8 mouse cellular contexts compared by ENCODE assay signal in genomic region chr5:9954652-9955051, GRCm38 (mm10).
DNase-seq lines count a peak whose midpoint lies in the region; ATAC-seq and TF ChIP-seq lines count a peak whose summit lies in the region.
"Had no signal": no experiment of that assay in that cellular context is flagged by ENCODE, and none has a peak within 500 bp of the region (broad histone marks: within the 10 kb centered on the region; RNA-seq: fewer than 3 reads in every experiment).

No protein-coding gene starts in this region.

- 16% methylated on average over 3 of the region's 3 CpGs for WGBS in limb, embryonic 10.5 days

- no peaks in the 10 kb centered on the region for H3K4me1 ChIP-seq in limb, embryonic 10.5 days

- H3K36me3 ChIP-seq in limb, embryonic 10.5 days, result no peaks in the 10 kb centered on the region

- no peak overlapping the region for H3K27ac ChIP-seq in limb, embryonic 10.5 days
- H3K27ac ChIP-seq: macrophage had no signal

- CTCF ChIA-PET in Patski (lab: Charles Lee), result interaction anchor here (0.7 to 2.1 kb wide), 3 partner anchors 12 to 679 kb away, joined by 4 to 21 read pairs (median 6); no protein-coding TSS in a partner anchor

- H3K27me3 ChIP-seq in Patski, result peaks cover 48% of the 10 kb centered on the region
- H3K27me3 ChIP-seq in limb, embryonic 10.5 days (ENCODE audit: low read depth, poor library complexity, severe bottlenecking), result no peaks in the 10 kb centered on the region

- intact Hi-C loops in left cerebral cortex, postnatal 14 days (cut with DNase I), result no loop called here

- ATAC-seq in Patski, result peak; percentile 74

- in situ Hi-C loops in Patski (cut with MboI; ENCODE audit: low pct_unique_long_range_greater_than_20kb), result loop anchor here (5.0 to 10.0 kb wide), 3 partner anchors 190 to 683 kb away; no protein-coding TSS in a partner anchor

- TF ChIP-seq CTCF in Patski (IDR thresholded peaks at IDR 0.05), result peak; percentile 71

- peak; percentile 14 for DNase-seq in left cerebral cortex, adult 11 months (ENCODE audit: low spot score)
- DNase-seq in left cerebral cortex, postnatal 14 days (ENCODE audit: low spot score in 2 of 2), result no peak
- DNase-seq in Patski (ENCODE audit: low read depth, low spot score), result peak; percentile 17
- peak; percentile 22 for DNase-seq in embryo, embryonic 11.5 days (ENCODE audit: low read depth, low spot score)
- DNase-seq in limb, embryonic 10.5 days (ENCODE audit: low spot score), result peak; percentile 41
- no peak for DNase-seq in lung, postnatal 36 days
- DNase-seq in thymus, postnatal 14 days, result no peak

- POLR2A ChIA-PET in Patski (lab: Charles Lee), result no interaction called here

- no peaks in the 10 kb centered on the region for H3K9me3 ChIP-seq in limb, embryonic 10.5 days (replicated peaks)

- H3K4me3 ChIP-seq in limb, embryonic 10.5 days, result no peak overlapping the region

Comparison
In these comparisons a context has a peak if more than half of its experiments do, and no peak if none do; other contexts are left out.
1. DNase-seq: peak in left cerebral cortex, adult 11 months (single experiment), Patski (single experiment), embryo, embryonic 11.5 days (single experiment) and limb, embryonic 10.5 days (single experiment); none in left cerebral cortex, postnatal 14 days (0 of 2), lung, postnatal 36 days (single experiment) and thymus, postnatal 14 days (single experiment).